Mouse (Mus musculus): ENCODE data around the gene Serpinb2. TPM values are rescaled to one million over a fixed set of nuclear protein-coding genes. Genes with fewer than 3 reads are reported as not detected.

Gene Serpinb2
- polyA plus RNA-seq, 1 experiment, result 0.04 TPM

- no peaks in the 10 kb centered on the region for H3K9me3 ChIP-seq (ENCODE audit: control insufficient read depth, low read length)
- no peak overlapping the region for H3K4me3 ChIP-seq (replicated peaks)
- no peaks in the 10 kb centered on the region for H3K4me1 ChIP-seq (ENCODE audit: control insufficient read depth)
- no peaks in the 10 kb centered on the region for H3K36me3 ChIP-seq (ENCODE audit: control insufficient read depth)
- TF ChIP-seq GATA1 (IDR thresholded peaks at IDR 0.05; ENCODE audit: low read length), result no peak
- no peak for TF ChIP-seq TAL1 (IDR thresholded peaks at IDR 0.05; ENCODE audit: low read length)
- H3K27me3 ChIP-seq (ENCODE audit: control insufficient read depth), result no peaks in the 10 kb centered on the region
Observed at GRCm38 (mm10) chr1:107513530-107513929, 2.3 kb downstream of the Serpinb2 start.

DNA sequence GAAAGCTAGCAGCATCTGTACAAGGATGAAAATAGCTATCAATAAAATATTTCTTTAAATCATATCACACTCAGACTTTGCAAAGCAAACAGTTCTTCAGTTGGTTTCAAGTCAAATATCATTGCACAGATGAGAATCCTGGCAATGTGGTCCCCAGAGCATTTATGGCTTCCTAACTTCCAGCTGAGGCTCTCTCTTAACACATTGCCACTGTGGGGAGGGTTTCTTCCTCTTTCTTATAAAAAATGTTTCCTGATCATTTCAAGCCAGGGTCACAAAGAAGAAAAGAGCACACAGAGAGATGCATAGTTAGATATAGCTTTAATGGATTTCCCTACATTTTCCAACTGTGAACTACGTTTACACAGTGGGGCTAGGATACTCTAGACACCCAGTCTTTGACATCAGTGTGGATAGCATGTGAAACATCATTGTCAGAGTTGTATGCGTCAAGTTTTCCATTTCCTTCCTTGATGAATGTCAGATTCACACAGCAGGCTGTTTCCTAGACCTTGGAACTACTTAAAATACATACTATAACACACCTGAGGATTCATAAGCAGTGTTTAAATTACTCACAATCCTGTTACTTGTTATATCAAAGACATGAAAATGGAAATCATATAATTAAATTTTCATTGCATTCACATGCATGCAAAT is 4.7 kb downstream of the Serpinb2 start:
- no peaks in the 10 kb centered on the region for H3K27me3 ChIP-seq (ENCODE audit: control insufficient read depth)
- no peaks in the 10 kb centered on the region for H3K4me1 ChIP-seq (ENCODE audit: control insufficient read depth)
- no peaks in the 10 kb centered on the region for H3K9me3 ChIP-seq (ENCODE audit: control insufficient read depth, low read length)
- TF ChIP-seq TAL1 (IDR thresholded peaks at IDR 0.05; ENCODE audit: low read length) (no peak), GATA1 (IDR thresholded peaks at IDR 0.05; ENCODE audit: low read length) (no peak)
- no peak overlapping the region for H3K4me3 ChIP-seq (replicated peaks)
- no peaks in the 10 kb centered on the region for H3K36me3 ChIP-seq (ENCODE audit: control insufficient read depth)

GRCm38 (mm10) chr1:107525592-107525991 is 14.4 kb downstream of the Serpinb2 start:
- Histone ChIP-seq H3K4me1 (ENCODE audit: control insufficient read depth) (no peaks in the 10 kb centered on the region), H3K27me3 (ENCODE audit: control insufficient read depth) (no peaks in the 10 kb centered on the region), H3K9me3 (ENCODE audit: control insufficient read depth, low read length) (peaks cover 2% of the 10 kb centered on the region; the same call in 1 of the 2 replicates), H3K36me3 (ENCODE audit: control insufficient read depth) (no peaks in the 10 kb centered on the region), H3K4me3 (replicated peaks) (no peak overlapping the region)
- TF ChIP-seq TAL1 (IDR thresholded peaks at IDR 0.05; ENCODE audit: low read length), result no peak
- no peak for TF ChIP-seq GATA1 (IDR thresholded peaks at IDR 0.05; ENCODE audit: low read length)

DNA sequence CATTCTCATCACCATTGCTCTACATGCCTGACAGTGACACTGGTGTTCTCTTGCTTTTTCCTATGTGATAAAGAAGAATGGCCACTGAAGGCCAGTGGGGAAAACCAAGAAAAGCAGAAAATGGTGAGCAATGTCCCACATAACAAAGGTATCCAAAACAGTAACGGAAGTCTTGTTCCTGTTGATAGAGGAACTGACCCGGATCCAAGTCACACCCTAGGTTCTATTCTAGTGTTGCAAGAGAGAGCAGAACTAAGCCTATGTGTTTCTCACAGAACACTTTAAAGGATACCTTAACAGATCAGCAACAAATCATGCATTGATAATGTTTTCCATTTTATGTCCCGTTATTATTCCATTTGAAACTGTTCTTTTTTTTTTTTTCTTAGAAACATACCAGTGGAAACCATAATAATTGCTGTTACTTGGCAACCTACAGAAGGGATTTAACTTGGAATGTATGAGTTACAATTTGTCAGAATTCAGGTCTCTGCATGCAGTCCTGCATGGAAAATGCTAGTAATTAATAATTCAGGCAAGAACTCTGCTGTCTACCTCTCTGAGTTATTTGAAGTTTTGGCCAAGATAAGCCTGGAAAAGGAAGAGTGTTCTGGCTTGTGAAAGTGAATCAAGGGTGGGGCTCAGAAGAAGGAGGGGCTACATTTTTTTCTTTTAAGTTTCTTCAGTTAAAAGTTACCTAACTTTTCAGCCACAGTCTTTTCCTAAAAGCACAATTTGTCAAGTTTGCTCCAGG is 17.3 kb downstream of the Serpinb2 start:
- no peaks in the 10 kb centered on the region for H3K36me3 ChIP-seq (ENCODE audit: control insufficient read depth)
- TF ChIP-seq TAL1 (IDR thresholded peaks at IDR 0.05; ENCODE audit: low read length), result no peak
- TF ChIP-seq GATA1 (IDR thresholded peaks at IDR 0.05; ENCODE audit: low read length), result no peak
- H3K4me1 ChIP-seq (ENCODE audit: control insufficient read depth), result no peaks in the 10 kb centered on the region
- no peak overlapping the region for H3K4me3 ChIP-seq (replicated peaks)
- peaks cover 2% of the 10 kb centered on the region; the same call in 1 of the 2 replicates for H3K9me3 ChIP-seq (ENCODE audit: control insufficient read depth, low read length)
- no peaks in the 10 kb centered on the region for H3K27me3 ChIP-seq (ENCODE audit: control insufficient read depth)

DNA sequence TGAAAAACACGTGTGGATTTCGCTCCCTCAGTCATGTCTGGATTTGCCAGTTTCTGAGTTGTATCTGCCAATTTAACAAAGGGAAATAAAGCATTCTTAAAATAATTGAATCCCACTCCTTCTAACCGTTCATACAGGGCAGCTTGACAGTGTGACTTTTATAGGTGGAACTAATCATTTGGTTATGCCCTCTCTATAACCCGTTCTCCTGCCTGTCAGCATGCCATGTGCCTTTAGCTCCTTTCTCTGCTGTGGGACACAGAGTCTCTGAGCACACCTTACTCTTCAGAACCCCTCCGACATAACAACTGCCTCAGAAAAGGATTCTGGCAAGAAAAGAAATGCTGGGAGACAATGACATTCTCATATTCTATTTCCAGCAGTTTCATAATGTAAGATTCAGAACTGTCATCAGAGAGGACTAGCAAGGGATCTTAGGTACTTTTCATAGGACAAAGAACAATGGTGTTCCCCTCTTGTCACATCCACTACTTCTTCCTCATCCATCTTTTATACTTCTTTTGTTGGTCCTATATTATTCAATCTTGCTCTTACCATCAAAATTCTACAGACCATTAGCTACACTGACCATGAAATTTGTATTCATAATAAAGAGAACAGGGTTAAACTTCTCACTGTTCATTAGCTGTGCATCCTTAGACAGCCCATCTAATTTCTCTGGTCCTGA is 18.3 kb downstream of the Serpinb2 start:
- Histone ChIP-seq H3K36me3 (ENCODE audit: control insufficient read depth) (no peaks in the 10 kb centered on the region), H3K27me3 (ENCODE audit: control insufficient read depth) (no peaks in the 10 kb centered on the region), H3K9me3 (ENCODE audit: control insufficient read depth, low read length) (peaks cover 2% of the 10 kb centered on the region; the same call in 1 of the 2 replicates), H3K4me3 (replicated peaks) (no peak overlapping the region), H3K4me1 (ENCODE audit: control insufficient read depth) (no peaks in the 10 kb centered on the region)
- TF ChIP-seq TAL1 (IDR thresholded peaks at IDR 0.05; ENCODE audit: low read length) (no peak), GATA1 (IDR thresholded peaks at IDR 0.05; ENCODE audit: low read length) (no peak)

DNA sequence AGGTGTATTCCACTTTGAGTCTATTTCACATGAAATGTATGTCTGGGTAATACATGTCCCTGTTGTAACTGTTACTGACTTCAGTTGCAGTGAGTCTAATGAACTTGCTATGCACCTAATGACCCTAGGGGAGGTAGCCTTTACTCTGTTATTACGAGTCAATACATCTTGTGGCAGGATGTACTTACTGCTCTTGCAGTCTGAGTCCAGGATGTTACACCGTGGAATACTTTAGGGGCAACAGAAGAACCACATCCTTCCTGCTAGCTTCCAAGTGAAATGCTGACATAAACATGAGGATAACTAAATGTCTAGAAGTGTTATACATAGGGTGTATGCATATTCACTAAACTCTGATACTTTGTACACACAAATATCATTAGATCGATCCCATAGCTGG is 22.5 kb downstream of the Serpinb2 start:
- TF ChIP-seq TAL1 (IDR thresholded peaks at IDR 0.05; ENCODE audit: low read length), result no peak
- no peak for TF ChIP-seq GATA1 (IDR thresholded peaks at IDR 0.05; ENCODE audit: low read length)
- Histone ChIP-seq H3K9me3 (ENCODE audit: control insufficient read depth, low read length) (no peaks in the 10 kb centered on the region), H3K36me3 (ENCODE audit: control insufficient read depth) (no peaks in the 10 kb centered on the region), H3K4me3 (replicated peaks) (no peak overlapping the region), H3K4me1 (ENCODE audit: control insufficient read depth) (no peaks in the 10 kb centered on the region), H3K27me3 (ENCODE audit: control insufficient read depth) (no peaks in the 10 kb centered on the region)

DNA sequence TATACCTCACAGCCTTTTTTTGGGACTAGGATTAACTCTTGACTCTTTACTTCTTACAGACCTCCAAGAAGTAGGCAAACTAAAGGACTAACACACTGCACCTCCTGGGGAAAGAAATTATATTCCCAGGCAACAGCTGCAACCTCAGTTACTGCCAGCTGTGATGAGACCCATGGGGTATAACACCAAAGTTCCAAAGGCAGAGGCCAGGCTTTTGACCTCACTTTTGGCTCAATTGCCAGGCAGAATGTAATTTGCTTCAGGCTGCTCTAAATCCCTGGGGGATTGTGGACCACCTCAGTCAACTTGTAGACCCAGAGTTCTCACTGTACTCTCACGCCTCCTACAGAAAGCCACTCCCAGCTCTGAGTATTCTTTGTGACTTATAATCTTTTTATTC is 26.2 kb downstream of the Serpinb2 start:
- TF ChIP-seq TAL1 (IDR thresholded peaks at IDR 0.05; ENCODE audit: low read length), result no peak
- TF ChIP-seq GATA1 (IDR thresholded peaks at IDR 0.05; ENCODE audit: low read length), result no peak
- H3K4me1 ChIP-seq (ENCODE audit: control insufficient read depth), result no peaks in the 10 kb centered on the region

GRCm38 (mm10) chr1:107559494-107559893 is 48.3 kb downstream of the Serpinb2 start:
- no peak overlapping the region for H3K4me3 ChIP-seq (replicated peaks)
- no peaks in the 10 kb centered on the region for H3K36me3 ChIP-seq (ENCODE audit: control insufficient read depth)
- TF ChIP-seq TAL1 (IDR thresholded peaks at IDR 0.05; ENCODE audit: low read length) (no peak), GATA1 (IDR thresholded peaks at IDR 0.05; ENCODE audit: low read length) (no peak)
- H3K27me3 ChIP-seq (ENCODE audit: control insufficient read depth), result no peaks in the 10 kb centered on the region
- no peaks in the 10 kb centered on the region for H3K4me1 ChIP-seq (ENCODE audit: control insufficient read depth)
- H3K9me3 ChIP-seq (ENCODE audit: control insufficient read depth, low read length), result no peaks in the 10 kb centered on the region

More for the DNA sequence above, 26.2 kb downstream of the Serpinb2 start:
- Histone ChIP-seq H3K36me3 (ENCODE audit: control insufficient read depth) (no peaks in the 10 kb centered on the region), H3K27me3 (ENCODE audit: control insufficient read depth) (no peaks in the 10 kb centered on the region), H3K4me3 (replicated peaks) (no peak overlapping the region), H3K9me3 (ENCODE audit: control insufficient read depth, low read length) (no peaks in the 10 kb centered on the region)

GRCm38 (mm10) chr1:107562110-107562509 is 50.9 kb downstream of the Serpinb2 start:
- Histone ChIP-seq H3K9me3 (ENCODE audit: control insufficient read depth, low read length) (no peaks in the 10 kb centered on the region), H3K4me1 (ENCODE audit: control insufficient read depth) (no peaks in the 10 kb centered on the region), H3K4me3 (replicated peaks) (no peak overlapping the region), H3K27me3 (ENCODE audit: control insufficient read depth) (no peaks in the 10 kb centered on the region), H3K36me3 (ENCODE audit: control insufficient read depth) (no peaks in the 10 kb centered on the region)
- TF ChIP-seq GATA1 (IDR thresholded peaks at IDR 0.05; ENCODE audit: low read length), result no peak
- no peak for TF ChIP-seq TAL1 (IDR thresholded peaks at IDR 0.05; ENCODE audit: low read length)

Data from erythroblast, embryonic 14.5 days (primary cell).